Mouse (Mus musculus): ENCODE measurements around the gene Lrrc4. TPM values are rescaled to one million over a fixed set of nuclear protein-coding genes. Genes with fewer than 3 reads are reported as not detected.

Lrrc4 gene
- total and polyA plus RNA-seq, 2 experiments from 2014 or later = 6.0 to 59.8 TPM

DNA sequence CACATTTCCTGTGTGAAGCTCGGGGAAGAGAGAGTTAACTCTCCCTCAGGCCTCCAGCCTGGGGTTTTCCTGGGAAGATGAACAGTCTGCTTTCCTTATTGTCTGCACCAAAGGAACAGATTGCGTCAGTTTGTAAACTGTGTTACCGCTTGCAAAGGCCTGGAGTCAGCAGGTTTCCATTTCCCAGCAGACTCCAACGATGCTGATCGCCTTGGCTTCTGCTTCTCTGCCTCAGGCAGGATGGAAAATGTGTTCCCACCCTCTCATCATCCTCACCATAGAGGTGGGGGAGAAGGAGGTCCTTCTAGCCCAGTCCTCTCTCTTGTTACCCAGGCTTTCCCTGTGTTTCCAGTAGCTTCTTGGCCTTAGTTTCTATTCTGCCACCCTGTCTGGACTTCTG, 33.1 kb upstream of the Lrrc4 start:
- Histone ChIP-seq H3K27ac (peak overlapping the region; percentile 72), H3K9me3 (ENCODE audit: low read length) (no peaks in the 10 kb centered on the region), H3K4me3 (ENCODE audit: low read length) (no peak overlapping the region), H3K4me1 (ENCODE audit: insufficient read depth, low read length) (peaks cover 12% of the 10 kb centered on the region), H3K9ac (replicated peaks; ENCODE audit: low read length) (no peak overlapping the region), H3K4me2 (ENCODE audit: low read depth, low read length) (no peak overlapping the region), H3K27me3 (ENCODE audit: insufficient read depth, low read length) (no peaks in the 10 kb centered on the region), H3K36me3 (ENCODE audit: insufficient read depth, low read length) (no peaks in the 10 kb centered on the region)
- WGBS = 8% methylated on average over 5 of the region's 5 CpGs
- no peak for TF ChIP-seq CTCF (IDR thresholded peaks at IDR 0.05; ENCODE audit: low read depth)
- ATAC-seq = peak; percentile 55
- peak; percentile 66 for DNase-seq (ENCODE audit: low spot score)

DNA sequence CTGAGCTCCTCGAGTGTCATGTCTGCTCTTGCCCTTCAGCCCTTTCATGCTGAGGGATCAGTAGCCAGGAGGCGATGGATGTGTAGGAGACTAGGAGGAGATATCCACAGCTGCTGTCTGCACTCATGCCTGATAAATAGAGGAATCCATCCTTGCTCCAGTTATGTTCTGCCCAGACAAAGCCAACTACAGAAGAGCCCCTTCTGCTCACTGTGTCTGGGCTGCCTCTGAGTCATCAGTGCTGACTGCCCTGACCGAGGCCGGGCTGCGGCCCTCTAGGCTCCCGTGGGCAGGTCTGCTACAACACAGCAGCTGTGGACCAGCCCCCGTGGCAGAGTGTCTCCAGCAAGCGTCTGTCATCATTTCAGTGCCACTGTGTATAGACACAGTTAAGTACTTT, 30.8 kb upstream of the Lrrc4 start:
- DNase-seq (ENCODE audit: low spot score) (peak; percentile 39), ATAC-seq (peak; percentile 74)
- Histone ChIP-seq H3K27me3 (ENCODE audit: insufficient read depth, low read length) (no peaks in the 10 kb centered on the region), H3K9me3 (ENCODE audit: low read length) (no peaks in the 10 kb centered on the region), H3K4me3 (ENCODE audit: low read length) (no peak overlapping the region), H3K27ac (no peak overlapping the region), H3K9ac (replicated peaks; ENCODE audit: low read length) (no peak overlapping the region), H3K4me2 (ENCODE audit: low read depth, low read length) (no peak overlapping the region), H3K36me3 (ENCODE audit: insufficient read depth, low read length) (no peaks in the 10 kb centered on the region), H3K4me1 (ENCODE audit: insufficient read depth, low read length) (peaks cover 12% of the 10 kb centered on the region)
- no peak for TF ChIP-seq CTCF (IDR thresholded peaks at IDR 0.05; ENCODE audit: low read depth)
- 49% methylated on average over 8 of the region's 8 CpGs for WGBS

DNA sequence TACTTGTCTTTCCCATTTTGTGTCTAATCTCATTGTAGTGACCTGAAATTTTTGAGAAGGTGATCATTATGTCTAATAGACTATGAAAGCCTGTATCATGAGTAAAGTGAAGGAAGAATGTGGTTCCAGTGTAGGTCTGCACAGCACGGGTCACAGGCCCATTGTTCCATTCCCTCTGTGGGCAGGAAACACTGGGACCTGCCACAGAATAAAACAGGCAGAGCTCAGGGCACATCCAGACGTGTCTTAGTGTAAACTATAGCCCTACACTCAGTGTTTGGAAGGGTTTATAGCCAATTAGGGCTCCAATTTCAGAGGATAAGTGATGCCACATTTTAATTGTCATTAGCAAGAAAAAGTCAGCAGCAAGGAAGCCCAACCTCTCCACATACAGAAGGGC, 29.4 kb upstream of the Lrrc4 start:
- H3K4me1 ChIP-seq (ENCODE audit: insufficient read depth, low read length) = peaks cover 12% of the 10 kb centered on the region
- no peaks in the 10 kb centered on the region for H3K27me3 ChIP-seq (ENCODE audit: insufficient read depth, low read length)
- DNase-seq (ENCODE audit: low spot score) (no peak), ATAC-seq (no peak)
- H3K27ac ChIP-seq = no peak overlapping the region
- H3K9me3 ChIP-seq (ENCODE audit: low read length) = no peaks in the 10 kb centered on the region
- H3K4me2 ChIP-seq (ENCODE audit: low read depth, low read length) = no peak overlapping the region
- H3K4me3 ChIP-seq (ENCODE audit: low read length) = no peak overlapping the region
- WGBS = 52% methylated on average over 2 of the region's 2 CpGs
- no peak for TF ChIP-seq CTCF (IDR thresholded peaks at IDR 0.05; ENCODE audit: low read depth)
- no peaks in the 10 kb centered on the region for H3K36me3 ChIP-seq (ENCODE audit: insufficient read depth, low read length)
- H3K9ac ChIP-seq (replicated peaks; ENCODE audit: low read length) = no peak overlapping the region

DNA sequence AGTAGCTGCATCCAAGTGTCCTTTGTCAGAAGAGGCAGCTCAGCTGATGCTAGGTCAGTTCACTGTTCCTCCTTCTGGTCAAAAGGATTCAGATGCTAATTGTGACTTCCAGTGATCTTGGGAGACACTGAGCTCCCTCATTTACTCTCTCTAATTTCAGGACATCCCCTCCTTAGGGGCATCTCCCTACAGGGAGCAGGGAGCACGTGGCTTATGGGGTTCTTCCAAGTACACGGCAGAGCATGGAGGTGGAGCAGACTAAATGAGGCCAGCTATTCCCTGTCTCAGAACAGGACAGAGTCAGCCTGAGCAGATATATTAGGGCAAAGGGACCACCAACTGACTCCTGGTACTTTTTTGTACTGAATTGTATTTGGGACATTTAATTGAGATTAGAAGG, 28.9 kb upstream of the Lrrc4 start:
- TF ChIP-seq CTCF (IDR thresholded peaks at IDR 0.05; ENCODE audit: low read depth) = no peak
- no peak overlapping the region for H3K4me3 ChIP-seq (ENCODE audit: low read length)
- no peaks in the 10 kb centered on the region for H3K9me3 ChIP-seq (ENCODE audit: low read length)
- no peak for ATAC-seq
- H3K36me3 ChIP-seq (ENCODE audit: insufficient read depth, low read length) = no peaks in the 10 kb centered on the region
- no peak overlapping the region for H3K27ac ChIP-seq
- no peak for DNase-seq (ENCODE audit: low spot score)
- no peaks in the 10 kb centered on the region for H3K27me3 ChIP-seq (ENCODE audit: insufficient read depth, low read length)
- no peak overlapping the region for H3K4me2 ChIP-seq (ENCODE audit: low read depth, low read length)
- WGBS = 27% methylated on average over 2 of the region's 2 CpGs
- peaks cover 15% of the 10 kb centered on the region for H3K4me1 ChIP-seq (ENCODE audit: insufficient read depth, low read length)
- no peak overlapping the region for H3K9ac ChIP-seq (replicated peaks; ENCODE audit: low read length)

DNA sequence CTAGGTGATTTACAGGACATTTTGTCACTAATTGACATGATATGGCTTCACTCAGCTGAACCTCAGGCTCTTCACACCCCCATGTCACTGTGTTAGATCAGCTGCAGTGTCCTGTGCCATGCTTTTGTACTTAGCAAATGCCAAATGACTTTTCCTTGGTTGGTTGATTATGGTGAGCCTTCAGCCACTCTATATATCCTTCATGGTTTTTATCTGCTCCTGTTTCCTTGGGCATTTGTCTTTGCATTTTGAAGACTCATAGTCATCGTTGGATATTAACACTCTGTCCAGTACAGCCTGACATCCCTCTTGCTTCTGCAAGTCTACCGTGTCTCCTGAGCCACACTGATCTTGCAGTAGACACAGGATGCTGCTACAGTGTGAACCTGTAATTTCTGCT, 27.5 kb upstream of the Lrrc4 start:
- Histone ChIP-seq H3K4me2 (ENCODE audit: low read depth, low read length) (no peak overlapping the region), H3K4me1 (ENCODE audit: insufficient read depth, low read length) (peaks cover 16% of the 10 kb centered on the region), H3K27ac (no peak overlapping the region), H3K9me3 (ENCODE audit: low read length) (no peaks in the 10 kb centered on the region), H3K36me3 (ENCODE audit: insufficient read depth, low read length) (no peaks in the 10 kb centered on the region), H3K4me3 (ENCODE audit: low read length) (no peak overlapping the region), H3K27me3 (ENCODE audit: insufficient read depth, low read length) (no peaks in the 10 kb centered on the region), H3K9ac (replicated peaks; ENCODE audit: low read length) (no peak overlapping the region)
- TF ChIP-seq CTCF (IDR thresholded peaks at IDR 0.05; ENCODE audit: low read depth) = no peak
- 86% methylated on average over 2 of the region's 2 CpGs for WGBS
- ATAC-seq (no peak), DNase-seq (ENCODE audit: low spot score) (no peak)

DNA sequence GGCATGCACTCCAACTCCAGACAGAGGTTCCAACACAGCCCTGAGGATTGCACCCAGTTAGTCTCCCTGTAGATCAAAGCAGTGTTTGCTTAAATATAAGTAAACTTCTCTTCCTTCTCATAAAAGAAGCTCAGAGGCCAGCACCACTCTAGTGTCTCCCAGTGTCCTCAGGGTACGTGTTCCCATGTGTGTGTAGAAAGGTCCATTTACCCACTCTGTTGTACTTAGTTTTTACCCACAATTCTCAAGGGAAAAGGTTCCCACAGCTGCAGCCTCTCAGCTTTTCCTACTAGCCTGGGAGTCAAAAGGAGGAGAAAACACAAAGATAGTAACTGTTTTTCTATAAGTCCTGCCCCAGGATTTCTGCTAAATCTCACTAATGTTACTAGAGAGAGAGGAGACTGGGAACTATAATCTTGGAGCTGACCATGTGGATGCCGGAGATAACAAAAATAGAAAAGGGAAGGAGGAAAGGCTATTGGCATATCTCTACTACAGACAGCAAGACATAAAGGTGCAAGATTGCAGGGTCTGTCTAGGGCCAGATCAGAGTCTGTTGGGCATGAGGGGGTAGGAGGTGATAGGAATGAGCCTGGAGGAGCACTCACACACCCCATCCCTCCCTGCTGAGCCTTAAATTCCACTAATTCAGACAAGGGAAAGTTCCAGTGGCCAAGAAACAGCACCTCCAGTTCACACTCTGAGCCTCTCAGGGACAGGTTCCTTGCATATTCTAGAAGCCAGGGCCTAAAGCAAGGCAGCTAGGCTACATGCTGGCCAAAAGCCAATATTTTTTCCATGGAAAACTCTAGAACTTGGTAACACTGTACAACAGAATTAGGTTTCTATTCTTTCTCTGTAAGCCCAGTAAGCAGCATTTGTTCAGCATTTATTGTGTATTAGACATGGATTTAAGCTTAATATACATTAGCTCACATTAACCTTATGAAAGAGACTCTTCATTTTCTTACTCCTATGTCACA, 25.9 kb upstream of the Lrrc4 start:
- peaks cover 29% of the 10 kb centered on the region for H3K4me1 ChIP-seq (ENCODE audit: insufficient read depth, low read length)

DNA sequence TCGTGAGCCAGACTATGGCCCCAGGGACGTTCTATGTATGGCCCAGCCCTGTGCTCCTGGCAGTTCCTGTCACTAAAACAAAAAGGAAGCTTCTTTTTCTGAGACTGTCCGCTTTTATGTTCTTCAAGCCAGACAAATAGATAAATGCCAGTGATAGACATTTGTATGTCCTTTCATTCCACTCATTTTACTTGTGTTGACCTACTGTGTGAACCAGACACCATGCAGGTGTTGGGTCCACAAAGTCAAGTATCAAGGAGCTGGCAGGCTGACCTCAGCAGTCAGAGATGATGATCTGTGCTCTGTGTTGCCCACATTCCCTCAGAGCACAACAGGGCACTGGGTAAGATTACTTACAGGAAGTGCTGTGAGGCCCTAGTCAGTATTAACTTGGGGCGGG, 25.2 kb upstream of the Lrrc4 start:
- TF ChIP-seq CTCF (IDR thresholded peaks at IDR 0.05; ENCODE audit: low read depth) = no peak
- WGBS = 84% methylated on average over 4 of the region's 4 CpGs
- Histone ChIP-seq H3K4me2 (ENCODE audit: low read depth, low read length) (no peak overlapping the region), H3K4me3 (ENCODE audit: low read length) (no peak overlapping the region), H3K9ac (replicated peaks; ENCODE audit: low read length) (no peak overlapping the region), H3K4me1 (ENCODE audit: insufficient read depth, low read length) (peaks cover 31% of the 10 kb centered on the region), H3K27me3 (ENCODE audit: insufficient read depth, low read length) (no peaks in the 10 kb centered on the region), H3K27ac (no peak overlapping the region), H3K36me3 (ENCODE audit: insufficient read depth, low read length) (no peaks in the 10 kb centered on the region), H3K9me3 (ENCODE audit: low read length) (no peaks in the 10 kb centered on the region)
- no peak for DNase-seq (ENCODE audit: low spot score)
- ATAC-seq = no peak

More for the DNA sequence above, 25.9 kb upstream of the Lrrc4 start:
- Histone ChIP-seq H3K9me3 (ENCODE audit: low read length) (no peaks in the 10 kb centered on the region), H3K4me3 (ENCODE audit: low read length) (no peak overlapping the region), H3K36me3 (ENCODE audit: insufficient read depth, low read length) (no peaks in the 10 kb centered on the region), H3K4me2 (ENCODE audit: low read depth, low read length) (no peak overlapping the region), H3K9ac (replicated peaks; ENCODE audit: low read length) (no peak overlapping the region), H3K27ac (no peak overlapping the region), H3K27me3 (ENCODE audit: insufficient read depth, low read length) (no peaks in the 10 kb centered on the region)
- WGBS = 79% methylated on average over 2 of the region's 2 CpGs
- no peak for DNase-seq (ENCODE audit: low spot score)
- ATAC-seq = no peak
- TF ChIP-seq CTCF (IDR thresholded peaks at IDR 0.05; ENCODE audit: low read depth) = no peak

Measured in hindbrain, postnatal 0 days (tissue).